Comparison of ENCODE assay signal across 17 mouse cellular contexts in the genomic region with DNA sequence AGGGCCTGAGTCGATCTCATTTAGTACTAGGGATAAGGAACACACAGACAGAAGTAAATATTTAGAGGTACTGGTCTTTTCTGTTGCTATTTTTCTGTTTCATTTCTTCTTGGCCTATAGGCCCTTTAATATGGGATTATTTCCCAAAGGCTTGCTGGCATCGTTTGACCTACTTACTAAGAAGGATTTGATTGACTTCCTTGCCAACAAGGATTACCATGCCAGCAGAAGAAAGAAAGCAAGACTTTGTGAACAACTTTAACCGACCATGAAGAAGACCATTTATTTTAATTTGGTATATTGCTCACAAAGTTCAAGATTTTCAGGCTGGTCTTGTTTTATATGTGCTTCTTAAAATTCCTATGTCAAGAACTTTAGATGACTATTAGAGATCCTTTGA.
"Had no signal": no experiment of that assay in that cellular context is flagged by ENCODE, and none has a peak within 500 bp of the region (broad histone marks: within the 10 kb centered on the region; RNA-seq: fewer than 3 reads in every experiment).

No protein-coding gene starts in this region.

- H3K9ac ChIP-seq: lung, embryonic 14.5 days; midbrain, embryonic 12.5 days; midbrain, embryonic 15.5 days; neural tube, embryonic 13.5 days; neural tube, embryonic 15.5 days had no signal

- ATAC-seq: midbrain, embryonic 15.5 days had no signal

- H3K9me3 ChIP-seq: midbrain, embryonic 10.5 days; midbrain, embryonic 12.5 days; midbrain, embryonic 15.5 days; neural tube, embryonic 13.5 days; neural tube, embryonic 15.5 days had no signal

- DNase-seq: lung, adult 18-20 months; lung, embryonic 14.5 days; lung, postnatal 10 days; lung, postnatal 4 days; right cerebral cortex, adult 18-20 months; right cerebral cortex, postnatal 25 days; right cerebral cortex, postnatal 4 days; spleen, adult 18-20 months; thymus, adult 18-20 months; thymus, postnatal 14 days; thymus, postnatal 36 days had no signal

- H3K27ac ChIP-seq: midbrain, embryonic 10.5 days; midbrain, embryonic 12.5 days; midbrain, embryonic 15.5 days; neural tube, embryonic 13.5 days; neural tube, embryonic 15.5 days had no signal

- H3K27me3 ChIP-seq: midbrain, embryonic 15.5 days; neural tube, embryonic 15.5 days had no signal

- H3K4me2 ChIP-seq: lung, embryonic 14.5 days; midbrain, embryonic 12.5 days; midbrain, embryonic 15.5 days; neural tube, embryonic 13.5 days; neural tube, embryonic 15.5 days had no signal

- H3K36me3 ChIP-seq: midbrain, embryonic 10.5 days; midbrain, embryonic 12.5 days; midbrain, embryonic 15.5 days; neural tube, embryonic 13.5 days; neural tube, embryonic 15.5 days had no signal

- H3K4me3 ChIP-seq: midbrain, embryonic 10.5 days; midbrain, embryonic 12.5 days; midbrain, embryonic 15.5 days; myocyte; neural tube, embryonic 13.5 days; neural tube, embryonic 15.5 days had no signal

- H3K4me1 ChIP-seq: midbrain, embryonic 12.5 days; midbrain, embryonic 15.5 days; neural tube, embryonic 13.5 days had no signal
